Mouse (Mus musculus) frontal cortex, adult 2 months (tissue): ENCODE data around the gene Pafah1b1. TPM values are rescaled to one million over a fixed set of nuclear protein-coding genes. Genes with fewer than 3 reads are reported as not detected.
A peak's percentile ranks its signal among the peaks of the same experiment; 100 is the strongest.

ENCODE experiments used
- DNase-seq, 2 experiments: peaks; one replicate each; pipeline ENCODE4 v3.0.0; 2022; ENCODE audit warnings: low spot score in 1 of 2; ENCODE audit errors: extremely low spot score in 1 of 2
- polyA plus RNA-seq: library from polyadenylated mRNA; depleted of rRNA; stranded (reverse); fragments of >200 nt; gene quantifications from 2 replicates; pipeline ENCODE4 v1.2.3, GENCODE M21; 2012

Gene Pafah1b1
- polyA plus RNA-seq, 1 experiment = 175 TPM

GRCm38 (mm10) chr11:74721971-74722370 lies 2.5 kb downstream of the Pafah1b1 start:
- no peak for DNase-seq

- DNase-seq = no peak
Observed at GRCm38 (mm10) chr11:74721141-74721540, 3.3 kb downstream of the Pafah1b1 start.

GRCm38 (mm10) chr11:74720668-74721067 lies 3.8 kb downstream of the Pafah1b1 start:
- DNase-seq = no peak

- peak in 1 of 2 experiments; percentile 26 for DNase-seq
Observed at GRCm38 (mm10) chr11:74715971-74716525, 8.4 kb downstream of the Pafah1b1 start.

- no peak for DNase-seq
Observed at GRCm38 (mm10) chr11:74710671-74711070, 13.8 kb downstream of the Pafah1b1 start.

- no peak for DNase-seq
Observed at GRCm38 (mm10) chr11:74708781-74709180, 15.7 kb downstream of the Pafah1b1 start.

GRCm38 (mm10) chr11:74704068-74704467 lies 20.4 kb downstream of the Pafah1b1 start:
- no peak for DNase-seq

GRCm38 (mm10) chr11:74699505-74699904 lies 25.0 kb downstream of the Pafah1b1 start:
- no peak for DNase-seq

GRCm38 (mm10) chr11:74692151-74692550 lies 32.3 kb downstream of the Pafah1b1 start:
- no peak for DNase-seq

GRCm38 (mm10) chr11:74675156-74675555 lies 49.3 kb downstream of the Pafah1b1 start:
- peak; percentile 44 to 79 for DNase-seq

- DNase-seq = no peak
Observed at GRCm38 (mm10) chr11:74674713-74675112, 49.8 kb downstream of the Pafah1b1 start.

GRCm38 (mm10) chr11:74673561-74673960 lies 50.9 kb downstream of the Pafah1b1 start:
- DNase-seq = no peak

- no peak for DNase-seq
Observed at GRCm38 (mm10) chr11:74672901-74673513, 51.5 kb downstream of the Pafah1b1 start.

GRCm38 (mm10) chr11:74671839-74672238 lies 52.6 kb downstream of the Pafah1b1 start:
- no peak for DNase-seq

- DNase-seq = no peak
Observed at GRCm38 (mm10) chr11:74671013-74671412, 53.5 kb downstream of the Pafah1b1 start.

- no peak for DNase-seq
Observed at GRCm38 (mm10) chr11:74670151-74670550, 54.3 kb downstream of the Pafah1b1 start.

- no peak for DNase-seq
Observed at GRCm38 (mm10) chr11:74668971-74669370, 55.5 kb downstream of the Pafah1b1 start.

- no peak for DNase-seq
Observed at GRCm38 (mm10) chr11:74668466-74668865, 56.0 kb downstream of the Pafah1b1 start.

- DNase-seq = no peak
Observed at GRCm38 (mm10) chr11:74667582-74668010, 56.9 kb downstream of the Pafah1b1 start.

GRCm38 (mm10) chr11:74666776-74667581 lies 57.5 kb downstream of the Pafah1b1 start:
- DNase-seq = no peak

- no peak for DNase-seq
Observed at GRCm38 (mm10) chr11:74666284-74666652, 58.2 kb downstream of the Pafah1b1 start.
